Mouse (Mus musculus) forebrain, embryonic 10.5 days (tissue): ENCODE data around the gene Nfasc. TPM values are rescaled to one million over a fixed set of nuclear protein-coding genes. Genes with fewer than 3 reads are reported as not detected.

ENCODE experiments used
- DNase-seq: peaks from one replicate; pipeline ENCODE4 v3.0.0-alpha.2; 2017; ENCODE audit warnings: low spot score; ENCODE audit errors: extremely low spot score
- H3K27ac ChIP-seq: fragments of 300-500 bp; sonication (generic); 2 replicates; pipeline ENCODE4 v1.5.1; 2016; ENCODE audit warnings: mild to moderate bottlenecking
- H3K27me3 ChIP-seq: fragments of 300-500 bp; sonication (generic); 2 replicates; pipeline ENCODE4 v1.6.1; 2016; ENCODE audit warnings: mild to moderate bottlenecking; ENCODE audit not compliant: poor library complexity, severe bottlenecking
- H3K36me3 ChIP-seq: fragments of 300-500 bp; sonication (generic); replicated peaks from 2 replicates; pipeline ENCODE4 v1.6.1; 2016; ENCODE audit warnings: mild to moderate bottlenecking, moderate library complexity
- H3K4me1 ChIP-seq: fragments of 300-500 bp; sonication (generic); 2 replicates; pipeline ENCODE4 v1.6.1; 2016
- H3K4me3 ChIP-seq: fragments of 300-500 bp; sonication (generic); 2 replicates; pipeline ENCODE4 v1.5.1; 2016; ENCODE audit warnings: mild to moderate bottlenecking, moderate library complexity
- H3K9me3 ChIP-seq: fragments of 300-500 bp; sonication (generic); 2 replicates; pipeline ENCODE4 v1.6.1; 2016; ENCODE audit warnings: mild to moderate bottlenecking, moderate library complexity
- WGBS: fragments of 180-500 bp; shearing (Covaris S2); methylation state at CpG from one replicate; pipeline ENCODE4 v1.1.7; 2016; 5-methylcytosine and 5-hydroxymethylcytosine counted together
- polyA plus RNA-seq: library from polyadenylated mRNA; unstranded; fragments of >200 nt; fragmentation: Nextera tagmentation; extraction: Ambion mirVana; gene quantifications from 2 replicates; pipeline ENCODE4 v1.2.1, GENCODE M21; 2016

Gene Nfasc
- polyA plus RNA-seq, 1 experiment from 2014 or later, result 9.6 TPM

GRCm38 (mm10) chr1:132659604-132660003, 82.0 kb downstream of the Nfasc start:
- Histone ChIP-seq H3K27ac (peak overlapping the region; percentile 65), H3K4me3 (no peak overlapping the region), H3K27me3 (no peaks in the 10 kb centered on the region), H3K9me3 (no peaks in the 10 kb centered on the region), H3K36me3 (no peaks in the 10 kb centered on the region), H3K4me1 (peaks cover 26% of the 10 kb centered on the region)
- no peak for DNase-seq
- WGBS, result 38% methylated on average over 3 of the region's 3 CpGs

GRCm38 (mm10) chr1:132655611-132656010, 86.0 kb downstream of the Nfasc start:
- Histone ChIP-seq H3K9me3 (no peaks in the 10 kb centered on the region), H3K4me3 (no peak overlapping the region), H3K27ac (no peak overlapping the region), H3K27me3 (no peaks in the 10 kb centered on the region), H3K36me3 (no peaks in the 10 kb centered on the region), H3K4me1 (peaks cover 42% of the 10 kb centered on the region)
- 70% methylated on average over 6 of the region's 6 CpGs for WGBS
- DNase-seq, result no peak

GRCm38 (mm10) chr1:132654769-132655168, 86.8 kb downstream of the Nfasc start:
- 76% methylated on average over 9 of the region's 9 CpGs for WGBS
- Histone ChIP-seq H3K27me3 (no peaks in the 10 kb centered on the region), H3K36me3 (no peaks in the 10 kb centered on the region), H3K9me3 (no peaks in the 10 kb centered on the region), H3K4me1 (peaks cover 38% of the 10 kb centered on the region), H3K27ac (no peak overlapping the region), H3K4me3 (no peak overlapping the region)
- DNase-seq, result no peak

- no peak overlapping the region for H3K4me3 ChIP-seq
- WGBS, result 81% methylated on average over 12 of the region's 12 CpGs
- H3K27me3 ChIP-seq, result no peaks in the 10 kb centered on the region
- peaks cover 32% of the 10 kb centered on the region for H3K4me1 ChIP-seq
- no peak overlapping the region for H3K27ac ChIP-seq
- DNase-seq, result no peak
- no peaks in the 10 kb centered on the region for H3K36me3 ChIP-seq
- H3K9me3 ChIP-seq, result no peaks in the 10 kb centered on the region
These were observed 87.6 kb downstream of the Nfasc start for GRCm38 (mm10) chr1:132653841-132654457.

- no peak for DNase-seq
- Histone ChIP-seq H3K27ac (no peak overlapping the region; the same call in 1 of the 2 replicates), H3K4me3 (no peak overlapping the region), H3K27me3 (no peaks in the 10 kb centered on the region), H3K9me3 (no peaks in the 10 kb centered on the region), H3K4me1 (peaks cover 32% of the 10 kb centered on the region), H3K36me3 (no peaks in the 10 kb centered on the region)
- WGBS, result 90% methylated on average over 9 of the region's 9 CpGs
These were observed 88.4 kb downstream of the Nfasc start for GRCm38 (mm10) chr1:132653161-132653560.

- no peaks in the 10 kb centered on the region for H3K36me3 ChIP-seq
- H3K4me1 ChIP-seq, result peaks cover 45% of the 10 kb centered on the region
- H3K27ac ChIP-seq, result peak overlapping the region; percentile 62; the same call in 1 of the 2 replicates
- no peak for DNase-seq
- H3K4me3 ChIP-seq, result no peak overlapping the region
- WGBS, result 86% methylated on average over 9 of the region's 9 CpGs
- H3K9me3 ChIP-seq, result no peaks in the 10 kb centered on the region
- no peaks in the 10 kb centered on the region for H3K27me3 ChIP-seq
These were observed 90.9 kb downstream of the Nfasc start for GRCm38 (mm10) chr1:132650680-132651079.

GRCm38 (mm10) chr1:132647958-132648357, 93.6 kb downstream of the Nfasc start:
- no peaks in the 10 kb centered on the region for H3K9me3 ChIP-seq
- DNase-seq, result no peak
- peaks cover 23% of the 10 kb centered on the region for H3K4me1 ChIP-seq
- no peaks in the 10 kb centered on the region for H3K36me3 ChIP-seq
- no peak overlapping the region for H3K27ac ChIP-seq
- WGBS, result 84% methylated on average over 6 of the region's 6 CpGs
- H3K27me3 ChIP-seq, result no peaks in the 10 kb centered on the region
- H3K4me3 ChIP-seq, result no peak overlapping the region

- H3K4me1 ChIP-seq, result peaks cover 27% of the 10 kb centered on the region
- DNase-seq, result no peak
- no peak overlapping the region for H3K4me3 ChIP-seq
- no peaks in the 10 kb centered on the region; the same call in 1 of the 2 replicates for H3K36me3 ChIP-seq
- no peaks in the 10 kb centered on the region for H3K27me3 ChIP-seq
- no peaks in the 10 kb centered on the region for H3K9me3 ChIP-seq
- H3K27ac ChIP-seq, result no peak overlapping the region; the same call in 1 of the 2 replicates
- WGBS, result 86% methylated on average over 13 of the region's 13 CpGs
These were observed 100.4 kb downstream of the Nfasc start for GRCm38 (mm10) chr1:132641049-132641795.

GRCm38 (mm10) chr1:132640256-132640655, 101.3 kb downstream of the Nfasc start:
- DNase-seq, result no peak
- 82% methylated on average over 6 of the region's 6 CpGs for WGBS
- no peaks in the 10 kb centered on the region for H3K9me3 ChIP-seq
- no peaks in the 10 kb centered on the region; the same call in 1 of the 2 replicates for H3K36me3 ChIP-seq
- no peaks in the 10 kb centered on the region for H3K27me3 ChIP-seq
- no peak overlapping the region for H3K27ac ChIP-seq
- peaks cover 26% of the 10 kb centered on the region for H3K4me1 ChIP-seq
- H3K4me3 ChIP-seq, result no peak overlapping the region

- Histone ChIP-seq H3K9me3 (no peaks in the 10 kb centered on the region), H3K4me3 (no peak overlapping the region), H3K4me1 (peaks cover 26% of the 10 kb centered on the region), H3K36me3 (no peaks in the 10 kb centered on the region; the same call in 1 of the 2 replicates), H3K27ac (peak overlapping the region; percentile 20; the same call in 1 of the 2 replicates), H3K27me3 (no peaks in the 10 kb centered on the region)
- WGBS, result 91% methylated on average over 7 of the region's 7 CpGs
- DNase-seq, result no peak
These were observed 104.3 kb downstream of the Nfasc start for GRCm38 (mm10) chr1:132637346-132637745.

- no peak for DNase-seq
- H3K36me3 ChIP-seq, result peaks cover 8% of the 10 kb centered on the region; the same call in 1 of the 2 replicates
- no peaks in the 10 kb centered on the region for H3K27me3 ChIP-seq
- H3K9me3 ChIP-seq, result no peaks in the 10 kb centered on the region
- WGBS, result 90% methylated on average over 5 of the region's 5 CpGs
- peak overlapping the region; percentile 40; the same call in 1 of the 2 replicates for H3K27ac ChIP-seq
- no peak overlapping the region for H3K4me3 ChIP-seq
- peaks cover 2% of the 10 kb centered on the region; the same call in 1 of the 2 replicates for H3K4me1 ChIP-seq
These were observed 111.8 kb downstream of the Nfasc start for GRCm38 (mm10) chr1:132629611-132630370.

- H3K4me3 ChIP-seq, result no peak overlapping the region
- no peak for DNase-seq
- H3K27me3 ChIP-seq, result no peaks in the 10 kb centered on the region
- H3K36me3 ChIP-seq, result peaks cover 8% of the 10 kb centered on the region; the same call in 1 of the 2 replicates
- WGBS, result 83% methylated on average over 3 of the region's 3 CpGs
- no peak overlapping the region for H3K27ac ChIP-seq
- no peaks in the 10 kb centered on the region for H3K9me3 ChIP-seq
- peaks cover 11% of the 10 kb centered on the region for H3K4me1 ChIP-seq
These were observed 113.0 kb downstream of the Nfasc start for GRCm38 (mm10) chr1:132628599-132628998.
